Mouse (Mus musculus): ENCODE results near the gene Nebl. TPM values are rescaled to one million over a fixed set of nuclear protein-coding genes. Genes with fewer than 3 reads are reported as not detected.

Gene Nebl
- total RNA-seq, 2 experiments from 2014 or later, result 28.1 to 36.5 TPM

DNA sequence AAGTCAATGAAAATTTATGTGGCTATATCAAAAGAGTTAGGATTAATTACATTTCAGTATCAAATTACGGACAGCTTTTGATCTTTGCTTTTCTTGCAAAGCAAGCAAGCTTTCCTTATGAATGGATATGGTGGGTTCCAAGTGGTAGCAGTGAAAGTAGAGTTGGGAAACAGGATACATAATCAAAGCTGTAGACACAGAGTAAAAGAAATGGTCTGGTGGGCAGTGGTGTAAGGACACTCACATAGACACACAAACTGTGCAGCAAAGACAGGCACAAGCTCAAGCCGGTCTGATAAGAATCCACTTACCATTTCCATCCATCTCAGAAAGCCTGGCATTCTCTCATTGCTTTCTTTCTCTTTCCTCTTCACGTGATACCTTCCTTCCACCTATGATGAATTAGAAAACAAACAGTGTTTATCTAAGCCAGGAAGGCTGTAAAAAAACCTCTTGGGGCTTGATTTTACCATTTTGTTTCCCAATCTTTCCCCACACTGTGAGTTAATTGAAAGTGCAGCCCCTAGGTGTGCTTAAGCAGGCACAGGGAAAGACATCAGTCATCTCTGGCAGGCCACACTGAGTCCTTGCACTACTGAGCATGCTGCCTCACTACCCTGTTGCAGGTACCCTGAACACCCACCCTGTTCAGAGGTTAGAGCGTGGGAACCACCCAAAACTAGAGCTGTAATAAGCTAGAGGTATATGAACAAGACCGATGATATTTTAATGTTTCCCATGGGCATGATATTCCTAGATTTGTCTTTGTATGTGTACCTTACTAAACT lies 205.3 kb downstream of the Nebl start:
- intact Hi-C loops (cut with DNase I), result no loop called here
- no peak for DNase-seq

DNA sequence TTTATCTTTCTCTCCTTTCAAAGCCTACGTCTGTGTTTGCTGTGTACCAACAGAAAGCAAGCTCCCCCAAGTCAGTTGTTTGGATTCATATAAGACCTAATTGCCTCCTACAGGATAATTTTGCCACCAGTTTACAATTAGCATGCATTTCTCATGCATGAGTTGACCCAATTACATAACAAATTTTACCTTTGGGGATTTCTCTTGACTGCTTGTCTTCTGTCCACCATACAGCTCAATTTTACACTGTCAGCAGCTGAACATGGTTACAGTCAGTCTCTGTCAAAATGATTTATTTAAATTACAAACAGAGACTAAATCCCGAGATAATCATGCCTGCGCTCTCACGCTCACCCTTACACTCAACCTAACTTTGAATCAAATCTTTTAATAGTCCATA lies 206.1 kb downstream of the Nebl start:
- intact Hi-C loops (cut with DNase I), result no loop called here
- DNase-seq, result no peak

DNA sequence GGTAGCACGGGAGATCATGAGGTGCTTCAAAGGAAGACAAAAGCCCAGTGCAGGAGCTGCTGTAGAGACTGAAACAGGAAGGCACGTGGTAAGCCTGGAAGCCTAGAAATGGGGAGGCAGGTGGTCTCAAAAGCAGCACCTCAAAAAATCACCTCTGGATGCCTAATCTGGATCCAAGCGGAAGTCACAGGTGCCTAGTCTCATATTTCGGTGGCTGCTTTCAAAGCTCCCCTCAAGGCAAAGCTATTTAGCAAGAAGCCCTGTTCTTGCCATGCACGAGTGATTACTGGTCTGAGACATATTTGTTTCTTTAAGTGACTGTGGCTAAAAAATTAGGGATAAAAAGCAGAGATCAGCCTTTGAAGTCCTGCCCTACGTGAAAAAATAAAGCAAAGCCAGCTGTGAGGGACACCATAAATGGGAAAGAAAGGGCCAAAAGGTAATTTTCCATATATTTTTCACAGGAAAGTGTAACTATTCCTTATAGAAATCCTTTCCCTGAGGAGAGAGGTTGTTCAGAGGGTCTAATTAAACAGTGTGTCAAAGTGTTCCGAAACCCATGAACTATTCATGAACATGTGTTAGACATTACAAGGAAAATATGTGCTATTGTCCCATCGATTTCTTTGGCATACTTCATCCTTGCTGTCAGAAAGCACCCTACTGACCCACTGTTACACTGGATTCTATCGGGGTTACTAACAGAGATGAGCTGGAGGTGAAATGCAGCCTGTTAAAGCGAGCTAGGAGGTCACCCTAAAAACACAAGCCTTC lies 206.9 kb downstream of the Nebl start:
- DNase-seq, result no peak
- intact Hi-C loops (cut with DNase I), result no loop called here

DNA sequence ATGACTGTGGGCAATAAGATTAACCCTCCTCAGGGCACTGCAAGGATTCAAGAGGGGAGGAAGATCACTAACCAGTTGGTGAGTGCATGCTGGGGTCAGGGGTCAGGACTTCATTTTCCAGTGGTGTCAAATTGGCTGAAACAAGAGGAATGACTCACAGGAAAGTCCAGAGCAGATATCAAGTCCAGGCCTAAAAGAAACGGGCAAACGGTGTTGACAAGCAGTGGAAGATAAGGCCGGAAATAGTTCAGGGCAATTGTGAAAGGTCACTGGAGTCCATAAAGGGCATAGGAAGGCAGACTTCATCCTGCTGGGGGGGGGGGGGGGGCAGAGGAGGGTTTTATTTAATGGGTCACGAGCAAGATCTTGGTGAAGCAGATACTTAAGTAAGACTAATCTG lies 207.5 kb downstream of the Nebl start:
- DNase-seq, result no peak
- intact Hi-C loops (cut with DNase I), result no loop called here

DNA sequence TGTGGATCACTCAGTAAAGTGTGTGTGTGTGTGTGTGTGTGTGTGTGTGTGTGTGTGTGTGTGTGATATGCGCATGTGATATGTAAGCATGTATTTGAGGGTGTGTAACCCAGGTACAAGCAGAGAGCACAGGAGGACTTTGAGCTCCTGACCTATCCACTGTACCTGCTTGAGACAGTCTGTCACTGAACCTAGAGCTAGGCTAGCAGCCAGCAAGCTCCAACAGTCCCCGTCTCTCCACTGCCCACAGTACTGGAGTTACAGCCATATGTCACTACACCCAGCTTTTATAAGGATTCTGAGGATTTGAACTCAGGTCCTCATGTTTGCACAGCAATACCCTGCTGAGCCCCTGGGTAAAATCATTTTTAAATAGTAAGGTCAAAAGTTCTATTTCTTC lies 215.6 kb downstream of the Nebl start:
- DNase-seq, result no peak
- intact Hi-C loops (cut with DNase I), result no loop called here

DNA sequence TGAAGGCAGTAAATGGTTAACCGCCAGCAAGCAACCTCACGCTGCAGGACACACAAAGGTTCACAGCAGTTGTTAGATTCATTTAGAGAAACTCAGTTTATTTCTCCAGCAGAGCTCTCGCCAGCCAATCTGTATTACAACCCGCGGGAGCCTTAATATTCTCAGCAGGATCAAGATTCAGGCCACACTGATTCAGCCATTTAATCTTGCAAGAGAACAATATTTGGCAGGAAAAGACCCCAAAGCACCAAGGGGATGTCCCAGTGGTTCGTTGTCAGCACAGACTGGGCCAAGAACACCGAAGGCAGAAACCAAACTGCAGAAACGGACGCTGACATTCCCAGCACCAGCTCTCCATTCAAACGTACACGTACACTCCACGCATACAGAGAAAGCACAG lies 216.5 kb downstream of the Nebl start:
- intact Hi-C loops (cut with DNase I), result no loop called here
- peak; percentile 39 for DNase-seq

DNA sequence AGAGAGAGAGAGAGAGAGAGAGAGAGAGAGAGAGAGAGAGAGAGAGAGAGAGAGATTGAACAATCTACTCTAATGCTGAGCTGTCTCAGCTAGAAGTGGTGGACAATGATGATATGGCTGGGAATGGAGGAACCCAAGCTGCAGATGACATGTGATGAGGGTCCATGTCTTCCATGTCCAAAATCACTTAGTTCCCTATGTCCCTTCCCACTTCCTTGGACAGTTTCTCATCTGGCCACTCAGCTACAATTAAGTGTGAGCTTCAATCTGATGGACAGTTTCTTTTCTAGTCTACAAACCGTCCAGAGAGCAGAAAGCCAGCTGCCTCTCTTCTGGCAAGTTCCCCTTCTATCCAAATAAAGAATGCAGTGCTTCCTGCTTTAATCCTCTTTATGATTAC lies 221.3 kb downstream of the Nebl start:
- intact Hi-C loops (cut with DNase I), result no loop called here

DNA sequence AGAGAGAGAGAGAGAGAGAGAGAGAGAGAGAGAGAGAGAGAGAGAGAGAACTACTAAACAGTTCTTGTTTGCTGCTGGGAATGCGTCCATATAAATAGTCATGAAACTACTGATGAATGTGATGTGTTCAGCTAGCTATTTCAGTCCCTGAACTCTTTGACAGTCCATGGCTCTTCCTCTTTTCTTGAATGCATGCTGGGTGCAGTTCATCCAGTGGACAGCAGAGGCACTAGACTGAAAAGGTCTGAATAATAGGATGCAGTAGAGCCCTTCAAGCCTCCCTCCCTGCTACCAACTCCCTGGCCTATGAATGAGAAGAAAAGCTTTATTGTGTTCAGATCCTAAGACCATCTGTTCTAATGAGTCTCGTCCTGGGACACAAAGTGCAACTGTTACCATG lies 223.9 kb downstream of the Nebl start:
- intact Hi-C loops (cut with DNase I), result no loop called here
- DNase-seq, result no peak

More for the DNA sequence above, 221.3 kb downstream of the Nebl start:
- DNase-seq, result no peak

DNA sequence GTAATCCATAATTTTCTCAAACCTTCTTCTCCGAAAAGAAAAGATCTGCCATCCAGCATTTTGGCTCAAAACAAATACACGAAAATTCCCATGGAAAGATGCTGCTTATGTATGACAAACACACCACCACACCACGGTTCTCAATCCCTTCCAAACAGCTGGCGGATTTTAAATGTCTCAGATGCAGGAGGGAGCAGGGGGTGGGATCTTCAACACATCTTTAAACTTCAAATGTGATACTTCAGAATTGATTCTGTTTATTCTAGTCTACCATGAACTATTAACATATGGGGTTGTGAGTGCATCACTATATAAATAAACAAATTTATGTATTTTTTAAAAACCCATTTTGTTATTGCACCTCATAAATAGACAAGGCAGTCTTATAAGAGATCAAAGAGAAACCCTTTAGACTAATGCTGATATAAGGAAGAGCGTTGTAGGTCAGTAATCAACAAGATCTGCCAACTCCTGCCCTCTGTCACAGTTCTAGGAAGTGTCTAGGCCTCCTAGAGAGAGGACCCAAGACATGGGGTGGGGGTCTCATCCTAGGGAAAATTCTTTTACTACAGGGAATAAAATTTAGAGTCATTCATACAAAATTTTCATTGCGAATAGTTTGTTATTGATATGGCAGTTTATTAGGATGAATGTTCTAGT lies 227.0 kb downstream of the Nebl start:
- intact Hi-C loops (cut with DNase I), result no loop called here
- DNase-seq, result no peak

DNA sequence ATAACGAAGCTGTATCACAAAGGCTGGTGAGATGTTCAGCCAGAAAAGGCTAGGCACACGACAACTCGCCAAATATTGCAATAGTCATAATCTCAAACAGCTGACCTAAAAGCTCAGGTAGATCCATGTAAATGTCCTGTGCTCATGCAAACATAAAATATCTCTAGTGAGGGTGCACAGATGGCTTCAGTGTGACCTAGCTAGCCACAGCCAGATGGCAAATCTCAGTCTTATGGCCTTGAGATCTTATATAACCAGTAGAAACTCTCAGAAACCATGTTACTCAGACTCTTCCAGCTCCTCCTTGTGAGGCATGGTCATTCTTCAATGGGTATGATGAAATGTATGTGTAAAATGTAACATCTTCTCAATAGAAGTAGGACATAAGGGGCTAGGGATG lies 230.2 kb downstream of the Nebl start:
- intact Hi-C loops (cut with DNase I), result no loop called here
- DNase-seq, result no peak

DNA sequence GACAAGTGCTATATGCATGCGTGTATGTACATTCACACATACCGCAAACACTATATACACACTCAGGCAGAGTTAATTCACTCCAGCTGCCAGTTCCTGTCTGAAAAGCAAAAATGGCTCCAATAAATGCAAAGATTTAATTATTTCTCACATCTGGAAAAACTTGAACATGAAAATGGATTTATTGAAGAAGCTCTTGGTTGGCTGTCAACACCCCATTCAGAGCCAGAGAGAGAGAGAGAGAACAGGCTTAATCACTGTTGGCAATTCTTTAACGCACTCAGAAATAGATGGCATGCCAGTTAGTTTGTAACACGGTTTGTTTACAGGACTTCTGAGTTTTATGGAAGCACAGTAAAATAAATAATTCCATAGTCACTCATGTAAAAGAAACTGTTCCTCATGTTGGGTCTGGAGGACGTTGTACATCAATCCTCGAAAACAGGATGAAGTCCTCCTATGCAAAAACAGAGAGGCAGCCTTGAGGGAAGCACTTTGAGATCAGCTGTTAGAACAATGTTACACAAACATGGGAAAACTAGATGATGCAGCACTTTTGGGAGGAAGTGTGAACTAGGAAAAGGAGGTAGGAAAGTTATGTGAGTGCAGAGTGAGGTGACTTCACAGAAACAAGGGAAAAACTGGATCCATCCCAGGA lies 265.6 kb downstream of the Nebl start:
- DNase-seq, result no peak
- intact Hi-C loops (cut with DNase I), result no loop called here

DNA sequence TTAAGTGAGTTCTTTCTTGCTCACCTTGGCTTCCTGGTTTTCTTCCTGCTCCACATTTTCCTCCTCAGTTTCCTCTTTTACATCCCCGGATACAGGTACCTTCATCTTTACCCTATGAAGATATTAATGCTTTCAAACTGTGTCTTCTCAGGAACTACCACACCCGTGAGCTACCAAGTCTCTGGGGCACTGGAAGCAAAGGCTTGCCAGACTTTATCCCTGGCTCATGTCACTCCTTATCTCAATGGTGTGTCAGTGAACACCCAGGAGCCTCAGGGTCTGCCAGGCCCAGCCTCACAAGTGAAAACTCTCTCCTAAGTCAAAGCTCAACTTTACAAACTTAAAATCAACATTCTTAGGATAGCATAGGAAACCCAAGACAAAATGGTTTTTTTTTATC lies 270.8 kb downstream of the Nebl start:
- intact Hi-C loops (cut with DNase I), result no loop called here
- DNase-seq, result no peak

DNA sequence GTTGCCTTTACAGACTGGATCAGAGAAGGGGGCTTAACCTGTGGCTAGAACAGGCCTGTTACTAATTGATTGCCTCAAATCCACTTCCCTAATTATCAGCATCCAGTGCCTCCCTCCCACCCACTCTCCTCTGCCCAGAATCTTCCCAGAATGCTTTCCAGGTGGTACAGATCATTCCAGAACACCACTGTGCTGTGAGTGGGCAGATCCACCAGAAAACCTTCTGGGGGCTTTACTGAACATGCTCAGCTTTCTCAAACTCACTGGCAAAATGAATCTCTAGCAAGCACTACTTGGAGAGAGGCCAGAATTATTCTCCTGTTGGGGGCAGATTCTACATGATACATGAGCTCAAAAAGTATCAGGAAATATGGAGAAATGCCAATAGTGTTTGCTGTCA lies 277.6 kb downstream of the Nebl start:
- intact Hi-C loops (cut with DNase I), result no loop called here
- DNase-seq, result no peak

DNA sequence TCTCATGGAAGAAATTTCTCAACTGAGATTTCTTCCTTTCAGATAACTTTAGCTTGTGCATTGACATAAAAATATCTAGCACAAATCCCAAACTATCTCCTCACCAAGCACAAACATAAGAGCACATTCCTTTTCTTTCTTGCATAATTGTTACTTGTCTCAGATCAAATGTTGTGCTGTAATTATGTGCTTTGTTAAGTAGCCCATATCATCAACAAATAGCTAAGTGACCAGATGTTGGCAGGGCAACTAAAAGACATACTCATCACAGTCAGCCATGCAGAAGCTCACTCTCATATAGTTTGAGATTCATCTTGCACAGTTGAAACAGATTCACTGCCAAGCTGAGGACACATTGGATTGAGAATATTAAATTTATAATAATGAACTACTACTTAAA lies 282.9 kb downstream of the Nebl start:
- DNase-seq, result no peak
- intact Hi-C loops (cut with DNase I), result no loop called here

DNA sequence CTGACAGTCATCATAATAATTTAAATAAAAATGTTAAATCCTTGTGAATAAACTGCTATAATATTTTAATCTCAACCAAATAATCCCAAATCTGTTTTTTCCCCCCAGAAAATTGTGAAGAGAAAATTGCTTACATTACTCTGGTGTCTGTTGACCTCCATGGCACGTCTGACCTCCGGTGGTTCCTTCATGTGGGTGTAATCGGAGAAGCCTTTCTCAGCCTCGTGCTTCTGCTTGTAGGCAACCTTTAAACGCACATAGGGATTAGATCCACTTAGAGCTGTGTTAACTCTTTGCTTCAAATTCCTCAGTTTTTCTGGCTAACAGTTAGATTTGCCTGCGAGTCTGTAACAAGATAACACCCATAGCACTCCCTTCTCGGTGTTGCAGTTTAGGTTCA lies 287.7 kb downstream of the Nebl start:
- DNase-seq, result no peak
- intact Hi-C loops (cut with DNase I), result no loop called here

DNA sequence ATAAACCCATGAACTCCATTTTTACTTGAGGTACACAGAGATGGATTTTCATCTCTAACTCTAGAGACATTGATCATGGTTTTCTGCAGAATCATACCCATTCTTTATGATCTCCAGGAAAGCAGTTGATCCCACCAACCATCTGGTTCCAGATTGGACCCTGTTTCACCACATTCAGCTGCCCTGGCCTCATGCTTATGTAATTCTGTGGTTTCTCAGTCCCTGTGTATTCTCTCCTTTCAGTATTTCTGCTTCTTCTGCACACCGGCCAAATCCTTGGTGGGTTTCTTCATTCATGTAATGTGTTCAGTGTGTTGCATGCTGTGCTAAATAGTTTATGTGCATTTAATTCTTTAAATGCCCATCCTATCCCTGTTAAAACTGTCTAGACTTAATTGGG lies 292.9 kb downstream of the Nebl start:
- intact Hi-C loops (cut with DNase I), result loop anchor here (10.0 kb wide), 1 partner anchor 586 kb away; no protein-coding TSS in a partner anchor
- no peak for DNase-seq

DNA sequence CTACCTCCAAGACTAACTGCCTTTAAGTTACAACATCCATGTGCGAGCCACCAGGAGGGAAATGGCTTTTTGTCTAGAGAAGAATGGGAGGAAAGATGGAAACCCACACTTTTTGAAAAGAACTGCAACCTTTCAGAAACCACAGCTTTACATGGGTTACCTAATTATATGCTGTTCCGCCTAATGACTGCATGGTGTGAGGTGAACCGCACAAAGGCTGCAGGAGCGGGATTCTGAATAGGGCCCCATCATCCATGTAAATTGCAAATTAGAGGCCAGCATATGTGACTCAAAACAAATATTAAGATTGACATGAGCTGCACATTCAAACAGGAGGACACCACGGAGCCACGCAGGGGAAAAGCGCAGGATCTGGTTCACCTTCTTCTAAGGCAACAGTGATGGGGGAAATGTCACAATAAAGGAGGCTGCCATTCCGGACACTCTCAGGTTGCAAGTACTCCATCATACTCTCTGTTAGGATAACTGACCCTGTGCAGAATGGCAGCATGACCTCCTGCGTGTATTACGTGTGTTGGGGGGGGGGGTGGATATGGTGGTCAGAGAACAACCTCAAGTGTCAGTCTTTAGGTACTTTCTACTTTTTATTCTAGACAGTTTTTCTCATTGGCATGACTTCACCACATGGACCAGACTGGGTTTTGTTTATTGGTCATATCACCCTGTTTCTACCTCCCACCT lies 294.4 kb downstream of the Nebl start:
- intact Hi-C loops (cut with DNase I), result loop anchor here (10.0 kb wide), 1 partner anchor 588 kb away; no protein-coding TSS in a partner anchor
- DNase-seq, result no peak

DNA sequence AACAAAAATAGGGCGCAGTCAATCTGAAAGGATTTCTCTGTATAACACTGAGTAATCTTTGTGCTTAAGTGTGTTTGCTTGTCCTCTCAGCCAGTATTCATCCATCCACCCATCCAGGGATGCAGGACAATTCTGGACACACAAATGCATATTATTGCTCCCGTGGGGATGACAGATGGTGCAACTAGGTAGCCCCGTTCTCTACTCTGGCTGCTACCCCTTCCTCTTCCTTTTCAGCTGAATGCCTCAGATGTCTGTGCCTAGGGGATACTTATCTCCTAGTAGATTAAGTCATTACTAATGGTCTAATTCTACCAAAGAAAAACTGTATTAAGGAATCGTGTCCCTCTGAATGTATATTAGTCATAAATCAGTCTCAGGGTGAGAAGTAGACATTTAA lies 296.0 kb downstream of the Nebl start:
- peak; percentile 16 for DNase-seq
- intact Hi-C loops (cut with DNase I), result loop anchor here (10.0 kb wide), 1 partner anchor 590 kb away; no protein-coding TSS in a partner anchor

DNA sequence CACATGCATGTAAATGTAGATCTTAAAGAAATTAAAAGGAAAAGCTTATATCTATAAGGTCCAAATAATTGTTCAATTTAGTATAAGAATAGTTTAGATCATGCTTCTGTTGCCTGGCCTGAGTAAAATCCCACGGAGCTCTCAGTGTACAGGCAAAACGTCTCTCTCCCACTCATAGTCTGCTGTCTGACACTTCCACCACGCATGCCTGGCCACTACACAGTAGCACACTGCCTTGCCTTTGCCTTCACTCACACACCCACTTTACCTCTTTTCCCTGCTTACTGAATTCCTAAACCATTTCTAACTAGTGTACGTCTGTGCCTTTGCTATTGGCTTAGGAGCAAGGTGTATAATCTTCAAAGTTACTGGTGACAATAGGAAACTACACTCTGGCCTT lies 302.2 kb downstream of the Nebl start:
- intact Hi-C loops (cut with DNase I), result loop anchor here (10.0 kb wide), 1 partner anchor 306 kb away; the partner anchor contains the start of gene Nebl
- no peak for DNase-seq

DNA sequence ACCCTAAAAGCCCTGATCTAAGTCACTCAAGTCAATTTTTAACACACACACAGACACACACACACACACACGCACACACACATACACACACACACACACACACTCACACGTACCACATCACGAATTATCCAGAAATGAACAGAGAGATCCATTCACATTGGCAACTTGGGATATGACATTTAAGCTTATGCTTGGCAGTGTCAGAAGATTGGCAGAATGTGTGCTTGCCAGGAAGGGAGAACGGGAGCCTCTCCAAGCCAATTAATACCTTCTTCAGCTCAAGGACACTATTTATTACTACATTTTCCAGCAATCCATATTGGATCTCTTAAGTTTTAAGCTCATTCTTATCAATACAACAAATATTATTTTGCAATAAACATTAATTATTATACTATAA lies 303.1 kb downstream of the Nebl start:
- intact Hi-C loops (cut with DNase I), result loop anchor here (10.0 kb wide), 1 partner anchor 307 kb away; the partner anchor contains the start of gene Nebl
- no peak for DNase-seq
